Mouse (Mus musculus): ENCODE data around the gene Phf19.

DNA sequence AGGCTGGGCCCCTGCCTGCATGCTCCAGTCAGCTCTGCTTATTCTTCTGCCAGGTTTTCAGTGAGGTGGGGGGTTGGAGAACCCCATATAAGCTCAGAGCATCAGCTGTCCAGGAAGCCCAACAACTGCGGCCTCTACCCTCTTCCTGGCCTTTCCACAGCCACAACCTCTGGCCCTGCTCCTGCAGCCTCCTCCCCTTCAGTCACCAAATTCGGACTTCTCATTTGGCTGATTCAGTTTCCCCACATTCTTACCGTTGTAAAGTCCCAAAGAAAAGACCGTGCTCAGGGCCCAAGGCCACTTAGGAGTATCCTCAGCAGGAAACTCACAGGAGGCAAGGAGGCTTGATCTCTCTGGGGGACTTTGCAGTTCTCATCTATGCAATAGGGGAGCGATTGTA lies 43.1 kb upstream of the Phf19 start:
- TF ChIP-seq GATA1 (IDR thresholded peaks at IDR 0.05; ENCODE audit: borderline replicate concordance, low read length) (no peak), FLI1 (IDR thresholded peaks at IDR 0.05; ENCODE audit: low read length) (no peak)

Data from megakaryocyte, embryonic 14.5 days (primary cell).